Mouse (Mus musculus) bone marrow macrophage, adult 2 months (primary cell): ENCODE results near the gene Dis3l2.

Source experiments
- CTCF ChIP-seq: IDR thresholded peaks from 2 replicates; pipeline ENCODE4 v1.5.1; 2012; ENCODE audit warnings: low read depth, mild to moderate bottlenecking, low read length, moderate library complexity
- POLR2A ChIP-seq: IDR thresholded peaks from 2 replicates; pipeline ENCODE4 v1.6.1; 2012; ENCODE audit warnings: mild to moderate bottlenecking, low read depth, low read length, borderline replicate concordance

DNA sequence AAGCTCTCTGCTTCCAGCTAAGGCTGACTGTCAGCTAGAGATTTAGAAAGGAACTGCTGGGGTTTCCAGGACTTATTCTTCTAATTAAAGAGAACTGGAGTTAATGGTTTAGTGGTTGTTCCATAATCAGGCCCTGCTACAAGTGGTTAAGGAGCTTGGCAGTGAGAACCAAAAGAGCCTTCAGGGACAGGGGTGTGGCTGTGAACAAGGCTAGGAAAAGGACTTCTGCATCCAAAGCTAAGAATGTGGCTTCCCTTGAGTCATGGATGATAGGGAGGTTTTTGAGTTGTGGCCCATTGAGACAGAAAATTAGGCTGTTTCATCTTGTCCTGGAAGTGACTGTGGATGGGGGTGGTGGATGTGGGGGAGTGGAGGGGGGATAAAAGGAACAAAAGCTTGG lies 252.2 kb downstream of the Dis3l2 start:
- TF ChIP-seq CTCF (no peak), POLR2A (no peak)
